Mouse (Mus musculus): ENCODE measurements around the gene Frmpd2.

The Frmpd2 gene

DNA sequence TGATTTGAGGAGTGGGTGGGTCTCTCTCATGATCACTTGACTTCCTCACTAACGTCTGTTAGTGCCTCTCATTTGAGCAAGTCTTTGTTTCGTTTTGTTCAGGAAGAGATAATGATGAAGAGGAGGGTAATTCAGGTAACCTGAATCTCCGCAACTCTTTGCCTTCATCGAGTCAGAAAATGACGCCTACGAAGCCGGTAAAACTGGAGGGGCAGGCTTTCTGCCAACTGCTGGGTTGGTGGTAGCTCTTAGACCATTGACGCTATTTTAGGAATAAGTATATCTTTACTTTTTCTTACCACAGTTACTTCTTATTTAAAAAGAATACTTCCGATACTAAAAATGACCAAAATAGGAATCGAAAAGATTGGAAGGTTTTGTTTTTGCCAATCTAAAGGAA, 135.9 kb downstream of the Frmpd2 start:
- no peak for DNase-seq (ENCODE audit: extremely low read depth, low read depth)
